Mouse (Mus musculus): ENCODE results near the gene Sec11a. TPM values are rescaled to one million over a fixed set of nuclear protein-coding genes. Genes with fewer than 3 reads are reported as not detected.
A peak's percentile ranks its signal among the peaks of the same experiment; 100 is the strongest.
"Not testable (repeated sequence)": the region's sequence is repeated elsewhere in the genome, so short reads cannot be mapped to it uniquely, and the experiment has no call there.

Sec11a gene
- total RNA-seq (2021), result 10 to 100 TPM; 61.7 to 71.4 TPM

GRCm38 (mm10) chr7:80947445-80948350 lies at the start of gene Sec11a:
Gene Sec11a (minus strand): TSS chr7:80947780.
- peak; percentile 94 for DNase-seq

GRCm38 (mm10) chr7:80995266-80996146 lies 47.9 kb upstream of the Sec11a start:
- no peak for DNase-seq

DNA sequence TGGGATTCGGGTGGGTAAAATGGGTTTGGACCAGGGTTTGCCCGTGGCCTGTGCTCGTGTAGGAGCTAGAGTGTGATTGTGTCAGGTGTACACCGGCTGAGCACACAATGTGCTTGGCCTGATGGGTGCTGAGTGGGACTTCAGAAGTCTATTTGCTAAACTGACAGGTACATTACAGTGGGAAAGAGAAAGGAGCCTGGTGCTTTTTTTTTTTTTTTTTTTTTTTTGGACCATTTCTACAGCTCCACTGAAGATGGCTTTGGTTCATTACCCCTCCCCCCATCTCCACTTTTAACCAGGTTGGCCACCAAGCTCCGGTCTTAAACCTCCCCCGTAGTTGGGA lies 47.1 kb upstream of the Sec11a start:
- DNase-seq, result no peak

GRCm38 (mm10) chr7:80993834-80994662 lies 46.5 kb upstream of the Sec11a start:
- DNase-seq, result peak; percentile 75

GRCm38 (mm10) chr7:80992980-80993833 lies 45.6 kb upstream of the Sec11a start, which contains the start of gene Zfp592:
Gene Zfp592 (plus strand): TSS chr7:80993681.
- peak; percentile 89 for DNase-seq

DNA sequence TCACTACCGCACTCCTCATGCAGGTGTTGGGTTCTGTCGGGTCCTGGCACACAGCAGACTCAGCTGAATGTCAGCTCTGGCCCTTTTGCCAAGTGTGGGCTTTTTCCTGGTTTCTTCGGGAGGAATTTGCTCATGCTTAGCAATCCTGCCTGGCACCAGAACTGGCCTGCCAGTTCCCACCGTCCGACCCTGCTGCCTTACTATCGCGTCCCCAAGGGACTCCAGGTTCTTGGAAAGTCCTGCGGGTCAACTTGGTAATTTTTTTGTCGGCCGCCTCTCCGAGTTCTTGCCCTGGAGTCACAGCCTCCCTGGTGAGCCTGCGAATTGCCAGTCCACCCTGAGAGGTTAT lies 45.0 kb upstream of the Sec11a start:
- DNase-seq, result peak; percentile 40

- DNase-seq, result no peak
These were observed 44.5 kb upstream of the Sec11a start for GRCm38 (mm10) chr7:80992063-80992462.

- no peak for DNase-seq
These were observed 44.0 kb upstream of the Sec11a start for GRCm38 (mm10) chr7:80991589-80991988.

GRCm38 (mm10) chr7:80990276-80990675 lies 42.7 kb upstream of the Sec11a start:
- DNase-seq, result no peak

GRCm38 (mm10) chr7:80987805-80988625 lies 40.4 kb upstream of the Sec11a start:
- no peak for DNase-seq

DNA sequence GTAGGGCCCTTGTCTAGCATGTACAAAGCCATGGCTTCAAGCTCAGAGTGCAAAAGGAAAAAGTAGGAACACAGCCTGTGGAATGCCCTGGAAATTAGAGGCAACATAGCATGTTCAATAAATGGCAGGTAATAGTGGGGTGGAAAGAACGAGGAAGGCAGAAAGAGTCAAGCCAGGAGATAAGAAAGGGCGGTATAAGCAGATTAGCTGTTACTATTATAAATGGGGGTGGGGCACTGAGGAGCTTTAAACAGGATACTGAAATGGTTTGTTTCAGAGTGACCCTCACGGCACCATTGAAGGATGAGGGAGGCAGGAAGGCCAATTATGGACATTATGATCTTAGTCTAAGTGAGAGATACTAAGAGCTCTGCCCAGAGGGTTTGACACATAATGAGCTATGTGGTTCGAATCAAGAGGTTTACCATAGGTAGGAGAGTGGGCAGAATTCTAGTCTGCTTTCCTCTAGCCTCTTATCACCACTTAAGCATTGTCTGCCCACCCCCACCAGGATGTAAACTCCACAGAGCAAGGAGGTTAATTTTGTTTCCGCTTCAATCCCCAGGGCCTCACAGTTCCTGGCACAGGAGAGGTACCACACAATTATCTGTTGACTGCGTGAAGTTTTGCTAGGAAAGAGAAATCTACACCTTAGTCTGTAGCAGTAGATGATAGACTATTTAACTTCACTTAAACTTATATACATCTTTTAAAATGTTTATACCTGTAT lies 39.0 kb upstream of the Sec11a start:
- no peak for DNase-seq

DNA sequence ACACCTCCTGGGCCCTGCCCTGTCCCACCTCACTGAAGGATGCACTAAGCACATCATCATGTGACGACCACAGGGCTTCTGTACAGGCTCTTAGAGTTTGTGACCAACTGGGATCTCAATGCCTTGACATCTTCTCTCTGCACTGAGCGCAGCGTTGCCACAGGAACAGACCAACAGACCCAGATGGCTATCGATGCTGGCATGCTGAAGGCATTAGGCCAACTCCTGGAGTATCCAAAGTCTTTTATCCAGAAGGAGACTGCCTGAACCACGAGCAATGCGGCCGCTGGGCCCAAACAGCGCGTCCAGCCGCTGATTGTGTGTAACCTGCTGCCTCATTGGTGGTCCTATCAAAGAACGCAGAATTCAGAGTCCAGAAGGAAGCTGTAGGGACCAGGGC lies 33.0 kb upstream of the Sec11a start:
- DNase-seq, result no peak

DNA sequence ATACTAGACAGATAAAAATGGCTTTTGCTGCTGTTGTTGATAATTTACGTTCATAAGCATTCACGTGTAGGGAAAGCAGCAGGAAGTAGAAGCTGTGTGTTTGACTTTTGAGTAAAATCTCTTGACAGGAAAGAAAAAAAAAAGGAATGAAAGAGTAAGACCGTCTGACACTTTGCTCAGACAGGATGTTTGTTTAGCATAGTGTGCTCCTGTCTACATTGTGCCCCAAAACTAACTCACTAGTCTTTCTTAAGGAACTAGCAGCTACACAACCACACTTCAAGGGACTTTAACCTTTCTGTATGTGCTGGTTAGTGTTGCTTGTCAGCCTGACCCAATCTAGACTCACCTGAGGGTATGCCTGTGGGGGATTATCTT lies 26.0 kb upstream of the Sec11a start:
- DNase-seq, result not testable (repeated sequence)

GRCm38 (mm10) chr7:80972920-80973637 lies 25.5 kb upstream of the Sec11a start:
- not testable (repeated sequence) for DNase-seq

DNA sequence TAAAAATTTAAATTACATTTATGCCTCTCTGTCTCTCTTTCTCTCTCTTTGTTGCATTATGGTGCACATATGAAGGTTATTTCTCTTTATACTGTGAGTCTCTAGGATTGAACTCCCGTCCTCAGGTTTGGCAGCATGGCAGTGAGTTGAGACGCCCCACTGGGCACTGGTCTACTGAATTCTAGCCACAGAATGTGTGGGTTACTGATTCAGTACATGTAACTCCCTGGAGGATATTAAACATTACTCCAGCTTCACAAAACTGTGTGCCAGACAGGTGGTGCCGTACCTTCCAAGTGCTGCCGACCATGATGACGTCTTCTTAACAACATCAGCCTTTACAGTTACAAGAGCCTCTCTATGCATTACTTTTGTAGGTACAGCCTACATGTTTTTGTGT lies 24.5 kb upstream of the Sec11a start:
- no peak for DNase-seq

GRCm38 (mm10) chr7:80971419-80971818 lies 23.8 kb upstream of the Sec11a start:
- no peak for DNase-seq

DNA sequence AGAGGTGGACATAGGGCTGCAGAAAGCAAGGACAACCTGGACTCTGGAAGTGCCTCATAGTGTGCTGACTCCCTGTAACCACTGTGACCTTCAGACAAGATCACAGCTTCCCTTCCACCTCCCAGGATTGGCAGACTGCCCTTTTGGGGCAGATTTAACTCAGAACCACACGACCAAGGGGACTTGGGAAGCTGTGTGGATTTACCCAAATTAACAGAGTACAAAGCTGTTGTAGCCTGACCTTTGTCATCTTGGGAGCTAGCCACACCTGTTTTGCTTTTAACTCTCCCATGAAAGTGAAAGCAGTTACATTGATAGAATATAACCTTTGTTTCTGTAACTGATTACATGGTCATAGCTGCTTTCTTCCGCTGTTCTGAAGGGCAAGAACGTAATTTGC lies 23.3 kb upstream of the Sec11a start:
- DNase-seq, result peak; percentile 29

DNA sequence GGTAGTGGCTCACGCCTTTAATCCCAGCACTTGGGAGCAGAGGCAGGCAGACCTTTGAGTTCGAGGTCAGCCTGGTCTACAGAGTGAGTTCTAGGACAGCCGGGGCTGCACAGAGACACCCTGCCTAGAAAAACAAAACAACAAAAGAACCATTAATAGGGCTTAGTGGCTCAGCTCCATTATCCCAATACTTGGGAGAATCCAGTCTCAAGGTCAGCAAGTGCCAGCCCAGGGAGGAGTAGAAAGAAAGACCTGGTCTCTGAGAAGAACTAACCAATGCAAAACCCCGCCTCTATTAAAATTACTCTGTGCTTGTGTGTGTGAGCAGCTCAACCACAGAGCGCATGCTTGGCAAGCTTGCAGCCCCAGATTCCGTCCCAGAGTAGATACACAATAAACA lies 15.2 kb upstream of the Sec11a start:
- no peak for DNase-seq

DNA sequence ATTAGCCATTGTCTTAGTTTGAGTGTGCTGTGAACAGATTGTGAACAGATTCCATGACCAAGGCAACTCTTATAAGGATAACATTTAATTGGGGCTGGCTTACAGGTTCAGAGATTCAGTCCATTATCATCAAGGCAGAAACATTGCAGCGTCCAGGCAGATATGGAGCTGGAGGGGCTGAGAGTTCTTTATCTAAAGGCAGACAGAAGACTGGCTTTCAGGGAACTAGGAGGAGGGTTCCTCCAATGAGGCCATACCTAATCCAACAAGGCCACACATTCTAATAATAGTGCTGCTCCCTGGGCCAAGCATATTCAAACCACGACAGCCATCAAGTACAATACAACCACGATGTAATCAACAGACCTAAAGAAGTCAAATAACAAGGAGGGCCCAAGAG lies 11.4 kb upstream of the Sec11a start:
- DNase-seq, result no peak
